Mouse (Mus musculus): Measurements from ENCODE around the gene Astn1.

Gene Astn1

DNA sequence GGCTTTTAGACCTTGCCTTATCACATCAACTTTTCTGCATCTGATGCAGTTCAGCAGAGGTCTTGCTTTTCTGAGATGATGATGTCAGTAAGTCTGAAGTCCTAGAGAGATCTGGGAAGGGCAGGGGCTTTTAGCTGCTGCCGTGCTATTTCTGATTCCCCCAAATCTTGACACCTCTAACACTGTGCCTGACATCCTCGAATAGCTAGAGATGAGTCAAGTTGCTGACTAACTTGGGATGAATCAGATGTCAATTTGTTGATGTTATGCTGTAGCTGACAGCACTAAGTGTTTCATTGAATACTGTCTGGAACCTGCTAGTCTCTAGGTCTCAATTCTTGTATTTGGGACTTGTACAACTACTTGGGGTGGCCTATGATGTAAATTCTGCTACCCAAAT, 121.7 kb downstream of the Astn1 start:
- no peak for TF ChIP-seq GATA4 (IDR thresholded peaks at IDR 0.05; ENCODE audit: insufficient replicate concordance, low read length)

DNA sequence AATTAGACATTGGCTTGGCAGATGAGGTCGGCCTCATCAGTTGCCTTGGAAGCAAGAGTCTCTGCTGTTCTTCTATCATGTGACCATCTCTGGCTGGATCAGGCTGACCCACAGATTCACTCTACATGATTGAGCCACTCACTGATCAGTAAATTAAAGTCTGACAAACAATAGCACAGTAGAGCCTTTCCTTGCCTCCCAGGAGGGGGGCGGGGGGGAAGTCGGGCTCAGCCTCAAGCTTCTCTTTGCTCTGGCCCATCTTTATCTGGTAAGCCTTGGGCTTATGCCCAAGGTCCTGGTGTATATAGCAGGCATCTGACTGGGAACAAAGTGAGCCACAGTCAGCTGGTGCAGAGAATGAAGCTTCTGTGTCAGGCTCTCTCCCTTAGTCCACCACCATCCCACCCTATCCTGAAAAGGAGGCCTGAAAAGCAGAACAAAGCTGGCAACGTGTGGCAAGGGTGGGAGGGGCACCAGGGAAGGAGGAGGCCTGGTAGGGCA, 127.5 kb downstream of the Astn1 start:
- no peak for TF ChIP-seq GATA4 (IDR thresholded peaks at IDR 0.05; ENCODE audit: insufficient replicate concordance, low read length)

DNA sequence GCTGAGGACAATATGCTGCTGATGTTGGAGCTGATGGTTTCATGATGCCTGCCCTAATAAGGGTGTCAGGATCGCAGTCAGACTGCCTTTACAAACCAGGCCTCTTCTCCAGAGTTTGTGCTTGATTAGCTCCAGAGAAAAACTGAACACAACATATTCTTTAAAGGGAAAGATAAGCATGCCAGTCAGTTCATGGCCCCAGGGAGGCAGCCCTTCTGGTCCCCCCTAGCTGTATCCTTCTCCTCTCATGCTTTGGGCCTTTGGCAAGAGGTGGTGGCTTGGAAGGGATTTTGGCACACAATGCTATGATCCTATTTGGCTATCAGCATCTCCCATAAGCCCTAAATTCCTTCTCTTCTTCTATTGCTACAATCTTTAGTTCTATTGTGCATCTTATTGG, 128.1 kb downstream of the Astn1 start:
- TF ChIP-seq GATA4 (IDR thresholded peaks at IDR 0.05; ENCODE audit: insufficient replicate concordance, low read length): no peak

DNA sequence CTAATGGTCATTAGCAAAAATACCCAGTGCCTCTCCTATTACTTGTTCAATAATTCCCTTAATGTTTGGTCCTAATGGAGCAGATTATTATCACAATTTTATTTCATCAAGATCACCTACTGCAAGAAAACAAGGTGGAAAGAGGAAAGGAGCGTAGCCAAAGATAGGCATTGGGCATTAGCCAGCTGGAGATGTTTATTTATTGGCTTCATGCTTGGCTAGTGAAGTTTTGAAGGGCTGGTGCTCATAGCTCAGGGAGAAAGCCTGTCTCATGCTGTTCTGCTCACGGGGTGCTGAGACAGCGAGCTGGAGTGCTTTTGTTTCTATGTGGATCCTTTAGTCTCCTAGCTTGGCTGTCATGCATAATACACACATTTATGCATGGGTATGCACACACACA, 131.2 kb downstream of the Astn1 start:
- TF ChIP-seq GATA4 (IDR thresholded peaks at IDR 0.05; ENCODE audit: insufficient replicate concordance, low read length): no peak

DNA sequence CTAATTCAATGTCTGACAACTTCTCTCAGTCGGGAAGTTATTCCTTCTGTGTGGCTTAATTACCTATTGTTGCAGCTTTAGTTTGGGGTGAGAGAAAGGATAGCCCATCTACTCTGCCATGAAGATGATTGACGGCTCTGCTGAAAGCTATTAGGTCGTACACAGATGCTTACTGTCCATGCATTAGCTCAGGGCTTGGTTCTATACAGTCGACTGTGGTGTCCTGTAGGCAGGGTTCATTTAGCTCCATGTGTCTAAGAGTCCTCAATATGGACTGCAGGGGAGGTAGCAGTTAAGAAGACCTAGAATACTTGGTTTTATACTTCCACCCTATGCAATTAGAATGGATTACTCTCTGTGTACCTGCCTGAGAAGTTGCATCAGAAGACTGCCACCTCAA, 138.1 kb downstream of the Astn1 start:
- TF ChIP-seq GATA4 (IDR thresholded peaks at IDR 0.05; ENCODE audit: insufficient replicate concordance, low read length): no peak

DNA sequence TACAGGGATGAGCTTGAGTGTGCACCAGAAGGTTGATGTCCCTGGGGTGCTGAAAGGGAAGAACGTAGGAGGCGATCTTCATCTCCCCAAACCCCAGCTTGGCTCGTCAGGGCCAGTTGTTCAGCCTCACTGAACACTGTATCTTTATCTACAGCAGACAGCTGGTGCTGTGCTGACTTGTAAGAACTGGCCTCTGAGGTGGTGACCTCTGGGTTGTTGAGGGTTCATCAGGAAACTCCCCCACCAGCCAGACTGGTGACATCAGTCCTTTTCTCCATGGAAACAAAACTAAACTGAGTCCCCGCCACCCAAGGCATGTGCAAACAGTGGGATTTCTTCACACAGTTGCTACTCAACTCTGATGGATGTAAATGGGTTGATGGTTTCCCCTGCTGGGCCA, 138.9 kb downstream of the Astn1 start:
- peak; percentile 26; the same call in 1 of the 2 replicates for TF ChIP-seq GATA4 (IDR thresholded peaks at IDR 0.05; ENCODE audit: insufficient replicate concordance, low read length)

DNA sequence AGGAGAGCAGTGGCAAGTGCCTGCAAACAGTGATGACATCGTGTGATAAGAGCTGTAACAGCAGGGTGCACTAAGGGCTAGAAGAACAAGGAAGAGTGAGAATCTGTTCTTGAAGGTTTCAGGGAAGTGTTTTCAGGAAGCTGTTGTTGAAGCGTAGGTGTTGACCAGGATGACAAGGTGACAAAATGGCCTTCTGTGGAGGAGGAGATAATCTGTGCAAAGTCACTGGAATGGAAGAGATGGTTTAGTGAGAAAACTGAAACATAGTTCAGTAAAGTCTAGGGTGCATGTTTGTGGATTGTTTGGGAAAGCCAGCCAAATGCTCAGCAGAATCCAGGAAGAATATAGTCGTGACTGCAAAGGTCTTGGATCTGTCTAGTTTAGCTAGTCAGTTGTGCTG, 145.5 kb downstream of the Astn1 start:
- no peak for TF ChIP-seq GATA4 (IDR thresholded peaks at IDR 0.05; ENCODE audit: insufficient replicate concordance, low read length)

DNA sequence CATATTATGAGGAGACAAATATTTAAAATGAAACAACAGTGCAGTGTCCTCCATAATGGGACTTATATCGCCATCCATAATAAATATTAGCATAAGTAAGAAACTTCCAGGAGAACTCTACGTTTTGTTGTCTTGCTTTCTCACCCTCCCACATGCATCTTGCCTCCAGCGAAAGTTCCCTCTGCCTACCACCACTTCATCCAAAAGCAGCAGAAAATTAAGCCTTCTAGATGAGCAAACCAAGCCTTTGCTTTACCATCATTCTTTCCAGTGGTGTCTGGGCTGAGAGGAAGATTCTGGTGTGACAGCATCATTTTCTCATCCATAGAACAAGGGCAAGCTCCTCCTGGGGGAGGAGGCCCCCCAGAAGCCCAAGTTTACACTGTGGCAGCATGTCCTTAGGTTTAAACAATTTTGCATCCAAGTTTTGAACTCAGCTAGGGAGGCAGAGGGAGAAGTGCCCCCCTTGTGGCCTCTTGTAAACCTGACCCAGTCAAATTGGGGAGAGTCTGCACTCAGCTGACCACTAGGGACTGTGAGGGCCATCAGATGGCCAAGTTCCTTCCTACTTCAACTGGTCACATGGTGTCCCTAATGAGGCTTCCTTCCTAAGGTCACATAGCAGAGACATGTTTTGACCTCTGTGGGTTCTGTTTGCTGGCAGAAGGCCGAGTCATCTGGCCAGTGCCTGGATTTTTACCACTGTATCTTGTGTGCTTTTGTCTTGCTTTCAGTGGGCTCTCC, 147.2 kb downstream of the Astn1 start:
- TF ChIP-seq GATA4 (IDR thresholded peaks at IDR 0.05; ENCODE audit: insufficient replicate concordance, low read length): peak; percentile 69; the same call in 1 of the 2 replicates

DNA sequence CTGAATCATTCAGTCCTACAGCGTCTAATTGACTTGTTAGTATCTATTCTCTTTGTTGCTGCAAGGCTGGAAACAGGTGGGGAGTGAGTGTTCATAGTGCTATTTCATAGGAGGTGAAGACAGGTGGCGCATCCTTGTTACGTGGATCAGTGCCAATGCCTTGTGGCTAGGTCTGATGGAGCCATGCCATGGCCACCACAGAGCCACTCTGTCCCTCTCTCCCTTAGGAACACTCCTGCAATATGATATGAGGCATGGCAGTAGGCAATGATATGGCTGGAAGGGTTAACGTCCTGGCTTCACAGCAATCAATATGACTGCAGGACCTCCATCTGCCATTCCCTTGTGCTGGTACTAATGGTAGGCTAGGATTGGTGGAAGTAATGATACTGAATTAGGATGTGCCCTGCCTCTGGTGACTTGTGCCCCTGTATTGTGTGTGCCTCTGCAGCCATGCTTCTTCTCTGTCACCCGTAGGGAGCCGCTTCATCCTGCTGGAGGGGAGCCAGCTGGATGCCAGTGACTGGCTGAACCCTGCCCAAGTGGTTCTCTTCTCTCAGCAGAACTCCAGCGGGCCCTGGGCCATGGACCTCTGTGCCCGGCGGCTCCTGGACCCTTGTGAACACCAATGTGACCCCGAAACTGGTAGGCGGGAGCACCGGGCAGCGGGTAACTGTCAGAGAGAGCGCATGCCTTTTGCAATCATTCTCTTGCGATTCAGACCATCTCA, 148.6 kb downstream of the Astn1 start:
- TF ChIP-seq GATA4 (IDR thresholded peaks at IDR 0.05; ENCODE audit: insufficient replicate concordance, low read length): no peak

DNA sequence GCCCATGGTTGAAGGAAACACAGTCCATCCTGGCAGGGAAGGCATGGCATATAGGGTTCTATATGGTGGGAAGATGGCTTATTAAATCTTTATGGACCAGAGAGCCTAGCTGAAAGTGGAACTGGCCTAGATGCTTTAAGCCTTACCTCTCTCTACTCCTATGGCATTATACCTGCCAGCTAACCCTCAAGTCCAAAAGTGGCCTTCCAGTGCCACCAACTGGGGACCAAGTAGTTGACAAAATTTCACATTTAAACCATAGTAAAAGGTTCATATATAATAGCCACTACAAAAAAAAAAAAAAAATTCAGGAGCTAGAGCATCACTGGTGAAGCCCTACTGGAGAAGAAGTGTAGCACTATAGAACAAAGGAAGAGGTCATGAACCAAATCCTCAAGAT, 150.0 kb downstream of the Astn1 start:
- TF ChIP-seq GATA4 (IDR thresholded peaks at IDR 0.05; ENCODE audit: insufficient replicate concordance, low read length): no peak

DNA sequence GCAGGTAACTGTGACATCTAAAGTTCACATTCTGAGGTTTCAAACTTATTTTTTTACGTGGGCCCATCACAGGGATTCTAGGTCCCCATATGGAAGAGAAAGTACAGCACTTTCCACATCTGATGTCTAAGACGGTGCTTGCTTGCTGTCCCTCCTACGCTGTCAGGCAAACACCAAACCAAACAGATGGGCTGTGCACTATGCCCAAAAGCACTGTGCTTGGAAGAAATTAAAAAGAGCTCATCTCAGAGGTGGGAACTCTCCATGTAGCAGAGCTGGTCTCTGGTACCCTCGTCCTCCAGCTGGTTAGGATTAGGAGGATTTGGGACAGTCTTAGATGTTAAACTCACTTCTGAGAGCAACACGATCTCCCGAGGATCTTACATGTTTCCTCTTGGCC, 150.6 kb downstream of the Astn1 start:
- no peak for TF ChIP-seq GATA4 (IDR thresholded peaks at IDR 0.05; ENCODE audit: insufficient replicate concordance, low read length)

DNA sequence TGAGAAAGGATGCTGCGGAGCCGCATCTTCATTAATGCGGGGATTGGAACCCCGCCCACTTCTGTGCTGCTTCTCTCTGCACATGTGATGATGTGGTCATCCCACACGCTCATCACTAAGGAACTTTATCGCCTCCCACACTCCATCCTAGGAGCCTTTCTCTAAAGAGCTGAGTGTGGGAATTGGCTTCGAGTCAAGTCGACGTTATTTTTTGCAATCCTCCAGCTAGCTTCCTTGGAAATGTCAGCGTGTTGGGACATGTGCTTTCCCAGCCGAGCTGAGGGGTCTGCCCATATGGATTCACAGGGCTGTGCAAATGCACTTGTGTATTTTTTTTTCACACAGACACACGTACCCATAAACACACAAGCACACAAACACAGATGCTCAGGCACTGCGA, 151.5 kb downstream of the Astn1 start:
- TF ChIP-seq GATA4 (IDR thresholded peaks at IDR 0.05; ENCODE audit: insufficient replicate concordance, low read length): no peak

DNA sequence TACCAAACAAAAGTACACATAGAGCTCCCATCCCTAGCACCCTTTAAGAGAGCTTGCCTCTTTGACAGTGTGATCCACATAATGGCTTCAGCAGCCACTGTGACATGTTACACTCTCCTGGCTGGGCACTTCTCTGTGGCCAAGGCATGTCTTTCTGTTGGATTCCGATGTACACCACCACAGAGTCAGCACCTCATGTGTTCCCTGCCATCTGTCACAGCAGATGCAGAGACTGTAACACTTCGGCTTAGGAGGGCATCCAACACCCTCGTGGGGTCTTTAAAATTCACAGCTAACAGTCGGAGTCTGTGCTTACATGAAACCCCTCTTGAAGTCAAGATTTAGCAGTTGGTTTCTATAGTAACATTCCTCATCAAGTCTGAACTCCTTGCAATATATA, 154.5 kb downstream of the Astn1 start:
- no peak for TF ChIP-seq GATA4 (IDR thresholded peaks at IDR 0.05; ENCODE audit: insufficient replicate concordance, low read length)

DNA sequence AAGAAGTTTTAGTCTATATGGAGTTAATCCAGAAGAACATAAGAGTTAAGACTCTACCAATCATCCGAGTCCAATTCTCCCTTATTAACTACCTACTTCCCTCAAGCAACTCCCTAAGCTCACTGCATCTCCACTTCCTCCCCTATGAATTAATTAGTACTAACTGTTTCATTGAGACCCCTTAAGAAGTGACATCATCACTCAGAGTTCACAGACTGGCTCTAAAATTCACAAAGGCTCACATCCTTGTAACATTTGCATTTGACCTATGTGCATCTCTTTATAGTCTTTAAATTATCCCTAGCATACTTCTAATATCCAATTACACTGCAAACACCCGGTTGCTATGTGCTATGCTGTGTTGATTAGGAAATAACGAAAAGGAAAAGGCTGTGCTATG, 174.1 kb downstream of the Astn1 start:
- TF ChIP-seq GATA4 (IDR thresholded peaks at IDR 0.05; ENCODE audit: insufficient replicate concordance, low read length): no peak

DNA sequence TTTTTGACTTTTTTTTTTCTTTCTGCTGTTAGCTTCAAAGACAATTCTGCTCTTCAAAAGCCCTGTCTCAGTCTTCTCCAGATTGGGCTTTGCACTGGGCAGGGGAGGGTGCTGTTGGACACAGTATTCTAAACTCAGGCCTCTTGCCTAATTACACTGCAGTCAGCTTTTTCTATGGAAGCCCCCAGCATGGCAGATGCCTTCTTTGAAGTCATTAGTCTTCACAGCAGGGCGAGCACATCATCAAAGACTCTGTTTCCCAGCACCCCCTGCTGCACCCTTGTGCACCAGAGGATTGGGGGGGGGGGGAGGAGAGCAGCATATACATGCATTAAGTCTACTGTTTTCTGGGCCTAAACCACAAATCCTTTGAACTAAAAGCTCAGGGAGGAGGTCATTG, 174.8 kb downstream of the Astn1 start:
- no peak for TF ChIP-seq GATA4 (IDR thresholded peaks at IDR 0.05; ENCODE audit: insufficient replicate concordance, low read length)

DNA sequence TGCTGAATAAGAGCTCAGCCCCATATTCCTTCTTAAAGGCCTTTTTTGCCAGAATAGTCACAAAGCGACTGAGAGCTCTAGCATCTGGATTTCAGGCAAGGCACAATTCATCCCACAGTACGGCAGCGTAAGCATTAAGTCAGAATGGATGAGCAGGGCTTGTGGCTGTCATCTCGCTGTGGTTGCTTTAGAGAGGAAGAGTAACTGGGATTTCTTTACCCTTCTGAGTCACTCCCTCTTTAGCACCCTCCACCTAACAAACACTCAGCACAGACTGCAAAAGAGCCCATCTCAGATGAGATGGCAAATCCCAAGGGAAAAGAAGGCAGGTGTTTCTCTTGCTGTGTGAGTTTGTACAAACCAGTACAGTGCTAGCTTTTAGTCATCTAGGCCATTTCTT, 183.0 kb downstream of the Astn1 start:
- no peak for TF ChIP-seq GATA4 (IDR thresholded peaks at IDR 0.05; ENCODE audit: insufficient replicate concordance, low read length)
